Mouse (Mus musculus): ENCODE data around the gene Hoga1.
"Not testable (repeated sequence)": the region's sequence is repeated elsewhere in the genome, so short reads cannot be mapped to it uniquely, and the experiment has no call there.

The Hoga1 gene

DNA sequence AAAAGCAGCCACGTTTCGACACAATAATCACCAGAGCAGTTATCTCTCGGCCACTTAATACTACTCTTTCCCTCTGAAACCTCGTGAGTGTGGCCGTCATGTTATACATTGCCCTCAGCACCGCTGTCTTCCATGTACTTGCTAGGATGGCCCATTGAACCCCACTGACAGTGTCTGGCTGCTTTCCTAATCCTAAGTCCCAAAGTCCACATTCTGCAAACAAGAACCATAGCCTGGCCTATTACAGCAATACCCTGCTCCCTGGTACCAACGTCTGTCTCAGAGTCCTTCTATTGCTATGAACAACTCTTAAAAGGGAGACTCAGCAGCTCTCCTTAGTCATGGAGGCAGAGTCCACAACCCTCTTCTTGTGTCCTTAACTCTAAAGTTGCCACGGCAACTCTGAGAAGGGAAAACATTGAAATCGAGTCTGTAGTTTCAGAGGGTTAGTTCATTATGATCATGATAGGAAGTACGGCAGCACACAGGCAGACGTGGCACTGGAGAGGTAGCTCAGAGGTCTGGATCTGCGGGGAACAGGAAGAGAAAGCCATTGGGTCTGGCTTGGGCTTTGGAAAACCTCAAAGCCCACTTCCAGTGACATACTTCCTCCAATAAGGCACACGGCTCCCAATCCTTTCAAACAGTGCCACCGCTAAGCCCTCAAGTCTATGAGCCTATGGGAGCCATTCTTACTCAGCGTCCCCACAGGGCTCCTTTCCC, 26.6 kb downstream of the Hoga1 start:
- DNase-seq (ENCODE audit: low spot score), result no peak

DNA sequence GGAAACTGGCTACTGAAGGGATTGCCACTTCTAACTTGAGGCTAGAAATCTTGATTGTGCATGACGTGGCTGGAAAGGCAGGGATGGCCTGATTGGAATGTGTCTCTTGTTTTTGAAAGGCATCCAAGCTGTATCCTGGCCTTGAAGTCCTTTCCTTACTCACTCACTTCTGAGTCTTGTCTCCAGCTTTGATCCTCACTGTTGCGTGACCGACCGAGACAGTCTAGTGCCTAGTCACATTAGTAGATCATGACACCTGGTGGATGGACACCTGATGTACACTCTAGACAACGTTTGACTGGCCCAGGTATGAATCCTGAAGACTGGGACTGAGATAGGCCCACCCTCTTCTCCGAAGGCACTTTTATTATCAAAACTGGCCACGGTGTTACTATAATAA, 27.4 kb downstream of the Hoga1 start:
- no peak for DNase-seq (ENCODE audit: low spot score)

DNA sequence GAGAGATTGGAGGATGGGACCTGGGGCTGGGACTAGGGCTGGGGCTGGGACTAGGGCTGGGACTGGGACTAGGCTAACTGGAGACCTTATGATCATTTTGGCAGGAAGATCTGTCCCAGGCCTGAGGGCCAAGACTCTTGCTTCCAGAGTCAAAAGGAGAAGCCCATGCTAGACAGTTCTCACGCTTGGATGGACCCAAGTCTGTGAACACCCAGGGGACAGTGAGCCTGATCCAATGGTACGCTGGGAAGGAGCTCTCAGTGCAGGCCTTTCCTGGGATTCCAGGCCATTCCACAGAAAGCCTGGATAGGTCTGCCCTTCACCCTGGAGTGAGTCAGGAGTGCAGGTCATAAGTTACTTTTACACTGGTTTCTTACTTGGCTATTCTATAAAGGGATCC, 29.6 kb downstream of the Hoga1 start:
- DNase-seq (ENCODE audit: low spot score), result no peak

DNA sequence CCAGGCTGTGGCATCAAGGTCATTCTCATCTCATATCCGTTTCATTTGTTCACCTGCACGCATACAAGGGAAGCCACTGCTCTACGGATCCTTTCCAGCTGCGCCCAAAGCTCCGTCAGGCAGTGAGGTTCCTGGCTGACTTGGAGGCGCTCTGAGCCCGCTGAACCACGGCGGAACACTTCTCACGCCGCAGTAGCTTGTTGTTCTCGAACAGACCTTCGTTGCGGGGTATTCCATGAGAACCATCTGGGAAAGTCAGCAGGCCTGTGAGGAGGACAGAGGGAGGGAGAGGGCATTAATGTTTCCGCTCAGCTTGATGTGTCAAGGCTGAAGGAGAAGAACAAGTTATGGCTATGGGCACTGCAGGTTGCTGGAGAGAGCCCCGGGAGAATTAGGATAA, 30.6 kb downstream of the Hoga1 start:
- DNase-seq (ENCODE audit: low spot score), result no peak

DNA sequence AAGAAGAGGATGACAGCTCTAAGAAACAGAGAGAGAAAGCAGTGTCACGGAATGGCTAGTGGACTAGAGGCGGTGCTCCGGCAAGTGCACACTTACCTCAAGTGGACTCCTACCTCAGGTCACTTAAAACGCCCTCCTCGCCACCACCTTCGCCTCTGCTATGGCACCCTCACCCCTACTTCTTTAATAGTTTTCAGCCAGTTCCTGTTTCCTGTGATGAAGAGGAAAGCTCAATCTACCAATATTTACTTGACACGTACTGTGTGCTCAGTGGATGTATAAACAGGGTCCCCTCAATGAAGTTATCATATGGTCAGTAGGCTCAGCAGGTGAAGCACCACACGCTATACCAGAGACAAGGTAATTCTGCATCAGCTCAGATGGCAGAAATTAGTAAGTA, 33.2 kb downstream of the Hoga1 start:
- DNase-seq (ENCODE audit: low spot score), result no peak

DNA sequence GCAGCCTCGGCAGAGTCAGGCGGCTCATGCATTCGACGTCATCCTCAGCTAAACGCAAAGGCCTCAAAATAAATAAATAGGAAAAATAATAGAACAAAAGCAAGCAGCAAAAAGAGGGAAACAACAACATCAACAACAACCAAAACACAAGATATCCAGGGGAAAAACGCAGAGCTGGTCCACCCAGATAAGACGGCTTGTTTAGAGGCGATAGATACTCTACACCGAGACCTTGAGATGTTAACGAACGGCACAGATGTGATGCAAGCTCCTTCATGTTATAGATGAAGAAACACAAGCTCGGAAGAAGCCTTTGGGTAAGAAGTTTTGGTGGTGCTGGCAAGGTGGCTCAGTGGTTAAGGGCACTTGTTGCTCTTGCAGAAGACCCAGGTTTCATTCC, 33.6 kb downstream of the Hoga1 start:
- DNase-seq (ENCODE audit: low spot score), result no peak

DNA sequence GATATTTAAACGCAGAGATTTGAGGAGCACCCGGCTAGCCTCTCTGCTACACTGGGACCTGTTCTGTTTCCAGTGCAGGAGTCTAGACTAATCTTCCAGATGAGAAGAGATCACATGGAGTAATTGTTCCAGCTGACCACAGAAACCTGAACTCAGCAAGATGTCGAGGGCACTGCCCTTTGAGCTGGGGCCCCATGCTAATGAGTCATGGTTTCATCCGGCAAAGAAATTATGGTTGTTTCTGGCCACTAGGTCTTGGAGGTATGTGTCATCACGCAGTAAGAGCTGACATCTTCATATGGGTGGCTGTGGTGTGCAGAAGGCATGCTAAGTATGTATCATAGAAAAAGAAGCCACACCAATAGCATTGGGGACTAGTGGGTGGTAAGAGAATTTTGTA, 34.5 kb downstream of the Hoga1 start:
- no peak for DNase-seq (ENCODE audit: low spot score)

DNA sequence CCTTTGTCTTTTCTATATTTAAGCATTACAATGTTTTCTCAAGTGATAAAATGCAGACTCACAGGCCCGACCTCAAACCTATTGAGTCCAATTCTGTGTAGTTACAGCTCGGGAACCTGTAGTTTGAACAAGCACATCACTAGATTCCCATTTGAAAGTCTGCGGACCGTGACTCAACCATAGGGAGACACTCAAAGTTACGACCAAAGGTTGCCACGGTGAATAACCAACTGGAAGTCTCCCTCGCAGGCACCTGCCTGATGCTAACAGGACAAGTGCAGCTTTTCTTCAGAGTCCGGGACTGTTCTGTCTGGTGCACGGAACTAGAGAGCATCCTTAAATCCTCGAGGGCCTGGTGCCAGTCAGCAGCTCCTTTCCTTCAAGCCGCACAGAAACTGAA, 35.1 kb downstream of the Hoga1 start:
- no peak for DNase-seq (ENCODE audit: low spot score)

DNA sequence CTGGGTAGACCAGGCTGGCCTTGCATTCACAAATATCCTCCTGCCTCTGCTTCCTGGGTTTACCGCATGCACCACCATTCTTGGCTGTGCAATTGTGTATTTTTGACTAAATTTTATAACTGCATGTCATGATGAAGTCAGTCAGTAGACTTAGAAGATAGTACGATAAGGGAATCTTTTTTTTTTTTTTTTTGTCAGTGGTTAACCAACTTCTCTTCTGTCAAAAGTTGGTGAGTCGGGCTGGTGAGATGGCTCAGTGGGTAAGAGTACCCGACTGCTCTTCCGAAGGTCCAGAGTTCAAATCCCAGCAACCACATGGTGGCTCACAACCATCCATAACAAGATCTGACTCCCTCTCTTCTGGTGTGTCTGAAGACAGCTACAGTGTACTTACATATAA, 36.2 kb downstream of the Hoga1 start:
- DNase-seq (ENCODE audit: low spot score), result not testable (repeated sequence)

DNA sequence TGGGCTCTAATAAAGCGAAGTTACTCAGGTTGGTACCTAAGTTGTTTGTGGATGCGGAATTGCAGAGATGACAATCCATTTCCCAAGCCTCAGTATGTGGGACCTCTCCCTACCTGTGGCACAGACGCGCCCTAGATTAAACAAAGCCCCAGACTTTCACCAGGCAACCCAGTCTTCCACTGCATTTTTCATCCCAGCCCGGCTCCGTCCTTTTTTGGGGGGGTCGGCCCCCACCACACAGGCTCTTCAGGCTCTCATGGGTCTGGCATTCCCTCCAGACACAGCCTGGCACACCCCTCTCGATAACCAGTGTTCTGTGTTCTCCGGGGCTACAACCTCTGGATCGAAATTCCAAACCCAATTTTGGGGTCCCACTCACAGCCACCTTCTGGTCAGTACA, 40.3 kb downstream of the Hoga1 start:
- DNase-seq (ENCODE audit: low spot score), result no peak

DNA sequence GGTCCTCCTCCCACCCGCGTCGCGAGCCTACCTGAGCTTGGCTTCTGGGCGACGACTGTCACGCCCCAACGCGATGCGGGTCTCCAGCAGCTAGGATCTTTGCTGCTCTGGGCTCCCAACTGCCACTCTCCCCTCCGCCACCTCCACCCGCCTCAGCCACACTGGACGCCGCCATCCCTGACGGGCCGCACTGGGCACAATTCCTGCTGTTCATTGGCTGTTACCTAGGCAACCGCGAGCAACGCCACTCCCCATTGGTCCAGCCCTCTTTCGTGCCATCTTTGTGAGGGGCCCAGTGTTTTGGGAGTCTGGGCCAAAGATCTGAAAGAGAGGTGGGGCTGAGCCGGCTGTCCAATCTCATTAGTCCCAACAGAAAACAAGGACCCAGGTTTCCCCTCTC, 40.8 kb downstream of the Hoga1 start, which contains the start of gene Morn4:
Gene Morn4, minus strand, starts transcription at position 192 of the 400 bp plus-strand sequence.
- DNase-seq (ENCODE audit: low spot score), result peak; percentile 86

DNA sequence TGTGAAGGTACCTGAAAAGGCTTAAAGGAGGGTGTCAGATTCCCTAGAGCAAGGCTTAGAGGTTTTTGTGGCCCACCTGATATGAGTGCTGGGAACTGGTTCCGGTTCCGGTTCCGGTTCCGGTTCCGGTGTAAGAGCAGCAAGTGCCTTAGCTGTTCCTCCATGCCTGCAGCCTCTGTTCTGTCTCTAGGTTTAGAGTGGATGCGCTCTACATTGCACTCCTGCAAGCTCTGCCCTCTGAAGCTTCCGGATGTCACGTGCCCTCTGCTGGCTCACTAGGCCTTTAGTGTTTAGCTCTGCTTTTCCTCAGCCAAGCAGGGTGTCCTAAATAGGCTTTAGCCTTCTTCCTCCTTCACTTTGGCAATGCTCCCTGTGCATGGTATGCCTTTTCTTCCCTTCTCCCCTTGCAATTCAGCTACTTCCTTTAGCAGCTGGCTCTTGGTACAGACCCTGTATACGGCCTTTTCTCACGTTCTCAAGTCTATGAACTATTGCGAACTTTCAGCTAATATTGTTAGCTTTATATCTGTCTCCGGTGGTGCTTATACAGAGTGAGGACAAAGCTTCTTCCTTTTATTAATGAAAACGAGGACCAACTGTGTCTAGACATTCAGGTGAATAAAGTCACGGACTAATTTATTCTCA, 43.8 kb downstream of the Hoga1 start:
- DNase-seq (ENCODE audit: low spot score), result peak; percentile 43

DNA sequence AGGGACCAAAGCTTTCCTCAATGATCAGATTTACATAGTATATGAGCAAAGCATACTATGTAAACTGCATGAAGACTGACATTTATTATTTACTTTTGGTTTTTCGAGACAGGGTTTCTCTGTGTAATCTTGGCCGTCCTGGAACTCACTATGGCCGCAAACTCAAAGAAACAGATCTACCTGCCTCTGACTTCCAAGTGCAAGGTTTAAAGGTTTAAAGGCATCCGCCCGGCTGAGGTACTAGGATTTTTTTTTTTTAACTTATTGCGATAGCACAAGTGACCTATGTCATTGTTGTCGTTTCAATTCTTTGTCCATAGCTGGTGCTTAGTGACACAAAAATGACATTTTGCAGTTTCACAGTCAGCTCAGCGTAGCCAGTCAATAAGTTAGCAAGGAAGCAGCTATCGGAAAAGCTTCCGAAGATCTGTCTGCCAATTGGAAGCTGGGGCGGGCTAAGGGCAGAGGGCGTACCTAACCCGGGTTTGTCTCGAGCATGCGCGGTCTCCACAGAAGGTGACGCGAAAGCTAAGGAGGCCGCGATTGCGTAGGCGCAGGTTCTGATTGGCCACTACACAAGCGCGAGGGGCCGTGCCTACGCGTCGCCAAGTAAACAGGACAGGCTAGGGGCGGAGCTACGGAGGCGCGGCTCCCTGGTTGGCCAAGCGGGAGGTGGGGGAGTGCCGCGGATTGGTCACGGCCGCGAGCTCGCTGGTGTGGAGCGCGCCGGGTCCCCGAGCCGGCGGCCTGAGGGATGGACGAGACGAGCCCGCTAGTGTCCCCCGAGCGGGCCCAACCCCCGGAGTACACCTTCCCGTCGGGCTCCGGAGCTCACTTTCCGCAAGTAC, 44.6 kb downstream of the Hoga1 start, which contains the start of gene Pi4k2a:
Gene Pi4k2a, plus strand, starts transcription at position 723 of the 848 bp plus-strand sequence.
- peak; percentile 100 for DNase-seq (ENCODE audit: low spot score)

DNA sequence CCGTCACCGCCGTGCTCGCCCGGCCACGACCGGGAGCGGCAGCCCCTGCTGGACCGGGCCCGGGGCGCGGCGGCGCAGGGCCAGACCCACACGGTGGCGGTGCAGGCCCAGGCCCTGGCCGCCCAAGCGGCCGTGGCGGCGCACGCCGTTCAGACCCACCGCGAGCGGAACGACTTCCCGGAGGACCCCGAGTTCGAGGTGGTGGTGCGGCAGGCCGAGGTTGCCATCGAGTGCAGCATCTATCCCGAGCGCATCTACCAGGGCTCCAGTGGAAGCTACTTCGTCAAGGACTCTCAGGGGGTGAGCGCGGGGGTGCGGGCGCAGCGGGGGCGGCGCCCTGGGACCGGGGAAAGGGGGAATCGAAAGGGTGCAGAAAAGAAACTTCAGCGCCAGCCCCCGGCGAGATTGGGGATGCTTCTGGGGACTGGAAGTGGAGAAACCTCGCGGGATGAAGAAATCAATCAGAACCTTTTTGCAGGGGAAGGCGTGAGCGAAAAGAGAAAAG, 45.3 kb downstream of the Hoga1 start:
- peak; percentile 23 for DNase-seq (ENCODE audit: low spot score)

DNA sequence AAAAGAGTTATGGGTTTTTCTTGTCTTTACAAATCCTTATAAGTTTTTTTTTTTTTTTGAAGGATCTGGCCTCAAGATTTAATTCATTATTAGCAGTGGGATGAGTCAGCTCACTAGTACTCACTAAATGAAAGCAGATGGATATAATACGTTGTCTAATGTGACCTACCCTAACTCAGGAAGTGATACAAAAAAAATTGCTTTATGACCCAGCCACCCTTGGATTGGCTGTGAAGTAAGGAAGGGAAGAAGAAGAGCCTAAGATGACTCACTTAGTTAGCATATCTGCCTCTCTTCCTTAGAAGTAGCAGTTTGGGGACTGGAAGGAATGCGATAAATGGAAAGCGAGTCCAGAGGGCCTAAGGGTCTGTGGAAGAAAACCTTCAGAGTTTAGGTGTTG, 54.0 kb downstream of the Hoga1 start:
- DNase-seq (ENCODE audit: low spot score), result no peak

DNA sequence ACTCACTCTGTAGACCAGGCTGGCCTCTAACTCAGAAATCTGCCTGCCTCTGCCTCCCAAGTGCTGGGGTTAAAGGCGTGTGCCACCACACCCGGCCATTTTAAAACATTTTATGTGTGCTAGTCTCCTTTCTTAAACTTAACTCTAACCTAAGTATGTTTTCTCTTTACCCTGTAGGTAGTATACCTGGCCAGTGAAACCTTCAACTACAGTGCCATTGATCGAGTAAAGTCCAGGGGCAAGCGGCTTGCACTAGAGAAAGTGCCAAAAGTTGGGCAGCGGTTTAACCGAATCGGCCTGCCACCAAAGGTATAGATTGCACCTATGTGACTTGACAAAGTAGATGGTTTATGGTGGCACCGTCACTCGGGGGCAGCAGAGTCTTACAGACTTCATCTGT, 59.3 kb downstream of the Hoga1 start:
- DNase-seq (ENCODE audit: low spot score), result no peak

DNA sequence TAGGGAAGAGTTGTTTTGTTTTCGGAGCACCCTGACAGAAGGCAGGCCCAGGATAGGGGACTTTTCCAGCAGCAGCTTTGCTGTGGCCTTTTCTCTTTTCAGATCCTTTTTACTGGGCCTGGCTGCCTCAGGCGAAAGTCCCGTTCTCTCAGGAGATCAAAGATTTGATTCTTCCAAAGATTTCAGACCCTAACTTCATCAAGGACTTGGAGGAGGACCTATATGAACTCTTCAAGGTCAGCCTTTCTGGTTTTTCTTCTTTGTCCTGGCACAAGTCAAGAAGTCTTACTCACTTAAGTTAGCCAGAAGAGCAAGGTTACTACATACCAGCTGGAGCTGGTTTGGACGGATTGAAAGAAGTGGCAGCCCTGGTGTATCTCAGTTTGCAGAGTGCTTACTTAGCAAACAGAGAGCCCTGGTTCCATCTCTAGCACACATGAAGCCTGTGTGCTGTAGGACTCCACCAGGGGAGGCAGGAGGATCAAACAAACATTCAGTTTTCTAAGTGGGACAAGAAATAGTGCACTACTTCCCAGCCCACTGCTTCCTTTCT, 70.4 kb downstream of the Hoga1 start:
- no peak for DNase-seq (ENCODE audit: low spot score)

DNA sequence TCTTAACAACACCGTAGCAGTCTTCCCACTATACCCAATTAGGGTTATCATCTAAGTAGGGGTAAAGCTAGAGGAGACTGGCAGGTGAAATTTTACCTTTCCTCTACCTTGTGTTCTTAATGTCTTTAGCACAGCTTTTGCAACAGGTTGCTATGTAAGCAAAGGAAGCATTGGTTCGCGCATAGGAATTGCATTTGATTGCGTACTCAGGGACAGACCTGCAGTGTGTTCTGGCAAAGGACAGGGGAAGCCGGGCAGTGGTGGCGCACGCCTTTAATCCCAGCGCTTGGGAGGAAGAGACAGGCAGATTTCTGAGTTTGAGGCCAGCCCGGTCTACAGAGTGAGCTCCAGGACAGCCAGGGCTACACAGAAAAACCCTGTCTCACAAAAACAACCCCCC, 72.7 kb downstream of the Hoga1 start:
- DNase-seq (ENCODE audit: low spot score), result no peak

DNA sequence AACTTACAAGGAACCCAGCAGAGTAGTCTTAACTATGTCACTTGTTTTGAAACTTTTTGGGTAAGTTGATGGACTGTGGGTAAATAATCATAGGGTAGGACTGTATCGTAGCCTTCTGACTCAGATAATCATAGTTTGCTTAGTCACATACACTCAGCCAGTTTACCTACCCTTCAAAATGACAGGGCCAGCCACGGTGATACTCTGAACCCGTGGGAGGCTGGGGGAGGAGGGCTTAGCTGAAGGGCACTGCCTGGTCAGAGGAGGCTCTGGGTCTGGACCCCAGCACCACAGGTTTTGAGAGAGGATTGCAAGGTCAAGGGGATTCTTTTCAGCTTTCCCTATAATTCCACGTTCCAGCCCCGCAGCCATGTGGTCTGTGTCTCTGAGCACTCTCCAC, 73.2 kb downstream of the Hoga1 start:
- DNase-seq (ENCODE audit: low spot score), result no peak

DNA sequence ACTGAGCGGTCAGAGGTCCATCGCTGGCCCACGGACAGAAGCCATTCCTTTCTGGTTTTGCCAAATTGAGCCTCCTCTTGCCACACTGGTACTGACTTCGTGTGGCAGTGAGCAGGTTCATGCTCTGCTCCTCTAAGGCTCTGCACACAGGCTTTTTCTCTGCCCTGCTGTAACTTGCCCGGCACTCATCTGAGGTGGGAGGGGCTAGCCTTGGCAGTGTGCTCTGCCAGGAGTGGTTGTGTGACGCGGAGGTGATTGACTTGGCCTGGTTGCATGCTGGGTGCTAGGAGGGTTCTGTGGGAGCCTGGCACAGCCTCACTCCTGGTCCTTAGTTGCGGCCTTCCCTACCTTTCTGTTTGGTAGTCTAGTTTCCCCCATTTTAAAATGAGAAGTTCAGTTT, 75.0 kb downstream of the Hoga1 start:
- DNase-seq (ENCODE audit: low spot score), result no peak

All from ovary, adult 18-20 months (tissue).